Mouse (Mus musculus): Measurements from ENCODE around the gene Bcor. TPM values are rescaled to one million over a fixed set of nuclear protein-coding genes. Genes with fewer than 3 reads are reported as not detected.

The Bcor gene
- total and polyA plus RNA-seq, 3 experiments = 11.2 to 22.4 (median 18.0) TPM

- Histone ChIP-seq H3K4me1 (ENCODE audit: control insufficient read depth, insufficient read depth, low read length) (peaks cover 9% of the 10 kb centered on the region), H3K27ac (peak overlapping the region; percentile 95), H3K9ac (ENCODE audit: low read depth, low read length) (peak overlapping the region; percentile 93), H3K4me3 (peak overlapping the region; percentile 55), H3K27me3 (ENCODE audit: control insufficient read depth, insufficient read depth, low read length) (no peaks in the 10 kb centered on the region), H3K36me3 (ENCODE audit: control insufficient read depth, insufficient read depth, low read length) (no peaks in the 10 kb centered on the region), H3K79me2 (replicated peaks; ENCODE audit: control insufficient read depth, insufficient read depth, low read length) (no peaks in the 10 kb centered on the region)
- DNase-seq = peak; percentile 77 to 82
- TF ChIP-seq POLR2A (IDR thresholded peaks at IDR 0.05; ENCODE audit: insufficient read depth, low read depth, low read length) (no peak), CTCF (IDR thresholded peaks at IDR 0.05) (no peak), EP300 (IDR thresholded peaks at IDR 0.05; ENCODE audit: insufficient read depth, low read depth, low read length) (no peak)
- WGBS = 2% methylated on average over 67 of the region's 75 CpGs
- intact Hi-C loops (cut with DNase I) = loop anchor here (2.0 to 10.0 kb wide), 8 partner anchors 50 to 248 kb away; no protein-coding TSS in a partner anchor
Measured at GRCm38 (mm10) chrX:12006882-12007753, 153.0 kb downstream of the Bcor start.

GRCm38 (mm10) chrX:12006031-12006881, 153.9 kb downstream of the Bcor start:
- peak overlapping the region; percentile 55 for H3K4me3 ChIP-seq
- TF ChIP-seq EP300 (IDR thresholded peaks at IDR 0.05; ENCODE audit: insufficient read depth, low read depth, low read length) = no peak
- no peak for TF ChIP-seq POLR2A (IDR thresholded peaks at IDR 0.05; ENCODE audit: insufficient read depth, low read depth, low read length)
- TF ChIP-seq CTCF (IDR thresholded peaks at IDR 0.05) = no peak
- no peaks in the 10 kb centered on the region for H3K79me2 ChIP-seq (replicated peaks; ENCODE audit: control insufficient read depth, insufficient read depth, low read length)
- H3K27ac ChIP-seq = peak overlapping the region; percentile 95
- H3K9ac ChIP-seq (ENCODE audit: low read depth, low read length) = peak overlapping the region; percentile 82
- 2% methylated on average over 49 of the region's 57 CpGs for WGBS
- peaks cover 9% of the 10 kb centered on the region for H3K4me1 ChIP-seq (ENCODE audit: control insufficient read depth, insufficient read depth, low read length)
- DNase-seq = peak; percentile 77 to 86
- no peaks in the 10 kb centered on the region for H3K36me3 ChIP-seq (ENCODE audit: control insufficient read depth, insufficient read depth, low read length)
- H3K27me3 ChIP-seq (ENCODE audit: control insufficient read depth, insufficient read depth, low read length) = no peaks in the 10 kb centered on the region
- intact Hi-C loops (cut with DNase I) = loop anchor here (2.0 to 10.0 kb wide), 8 partner anchors 49 to 249 kb away; no protein-coding TSS in a partner anchor

- 7% methylated on average over 38 of the region's 38 CpGs for WGBS
- Histone ChIP-seq H3K36me3 (ENCODE audit: control insufficient read depth, insufficient read depth, low read length) (no peaks in the 10 kb centered on the region), H3K27ac (peak overlapping the region; percentile 95), H3K79me2 (replicated peaks; ENCODE audit: control insufficient read depth, insufficient read depth, low read length) (no peaks in the 10 kb centered on the region), H3K4me3 (peak overlapping the region; percentile 55), H3K27me3 (ENCODE audit: control insufficient read depth, insufficient read depth, low read length) (no peaks in the 10 kb centered on the region), H3K4me1 (ENCODE audit: control insufficient read depth, insufficient read depth, low read length) (peaks cover 9% of the 10 kb centered on the region), H3K9ac (ENCODE audit: low read depth, low read length) (peak overlapping the region; percentile 82)
- DNase-seq = peak; percentile 76 to 82
- intact Hi-C loops (cut with DNase I) = loop anchor here (2.0 to 10.0 kb wide), 8 partner anchors 48 to 249 kb away; no protein-coding TSS in a partner anchor
- TF ChIP-seq EP300 (IDR thresholded peaks at IDR 0.05; ENCODE audit: insufficient read depth, low read depth, low read length) = no peak
- TF ChIP-seq POLR2A (IDR thresholded peaks at IDR 0.05; ENCODE audit: insufficient read depth, low read depth, low read length) = no peak
- no peak for TF ChIP-seq CTCF (IDR thresholded peaks at IDR 0.05)
Measured at GRCm38 (mm10) chrX:12005181-12006030, 154.7 kb downstream of the Bcor start.

- intact Hi-C loops (cut with DNase I) = loop anchor here (10.0 kb wide), 3 partner anchors 110 to 250 kb away; no protein-coding TSS in a partner anchor
- no peak overlapping the region for H3K4me3 ChIP-seq
- H3K4me1 ChIP-seq (ENCODE audit: control insufficient read depth, insufficient read depth, low read length) = peaks cover 9% of the 10 kb centered on the region
- 0 out of 2 replicates have a peak overlapping the region, but pooled peaks have one; percentile 16 for H3K9ac ChIP-seq (ENCODE audit: low read depth, low read length)
- peak overlapping the region; percentile 95 for H3K27ac ChIP-seq
- peak in 1 of 2 experiments; percentile 24 for DNase-seq
- 21% methylated on average over 16 of the region's 16 CpGs for WGBS
- H3K27me3 ChIP-seq (ENCODE audit: control insufficient read depth, insufficient read depth, low read length) = no peaks in the 10 kb centered on the region
- no peaks in the 10 kb centered on the region for H3K36me3 ChIP-seq (ENCODE audit: control insufficient read depth, insufficient read depth, low read length)
- TF ChIP-seq CTCF (IDR thresholded peaks at IDR 0.05) = no peak
- TF ChIP-seq EP300 (IDR thresholded peaks at IDR 0.05; ENCODE audit: insufficient read depth, low read depth, low read length) = no peak
- no peak for TF ChIP-seq POLR2A (IDR thresholded peaks at IDR 0.05; ENCODE audit: insufficient read depth, low read depth, low read length)
- no peaks in the 10 kb centered on the region for H3K79me2 ChIP-seq (replicated peaks; ENCODE audit: control insufficient read depth, insufficient read depth, low read length)
Measured at GRCm38 (mm10) chrX:12004416-12004815, 155.7 kb downstream of the Bcor start.

- WGBS = 36% methylated on average over 6 of the region's 6 CpGs
- Histone ChIP-seq H3K9ac (ENCODE audit: low read depth, low read length) (no peak overlapping the region), H3K79me2 (replicated peaks; ENCODE audit: control insufficient read depth, insufficient read depth, low read length) (no peaks in the 10 kb centered on the region), H3K27me3 (ENCODE audit: control insufficient read depth, insufficient read depth, low read length) (no peaks in the 10 kb centered on the region), H3K4me3 (no peak overlapping the region), H3K4me1 (ENCODE audit: control insufficient read depth, insufficient read depth, low read length) (peaks cover 9% of the 10 kb centered on the region), H3K27ac (peak overlapping the region; percentile 95), H3K36me3 (ENCODE audit: control insufficient read depth, insufficient read depth, low read length) (no peaks in the 10 kb centered on the region)
- DNase-seq = no peak
- no peak for TF ChIP-seq POLR2A (IDR thresholded peaks at IDR 0.05; ENCODE audit: insufficient read depth, low read depth, low read length)
- TF ChIP-seq EP300 (IDR thresholded peaks at IDR 0.05; ENCODE audit: insufficient read depth, low read depth, low read length) = no peak
- no peak for TF ChIP-seq CTCF (IDR thresholded peaks at IDR 0.05)
- intact Hi-C loops (cut with DNase I) = loop anchor here (10.0 kb wide), 3 partner anchors 109 to 251 kb away; no protein-coding TSS in a partner anchor
Measured at GRCm38 (mm10) chrX:12003947-12004346, 156.2 kb downstream of the Bcor start.

Measured in heart, adult 2 months (tissue).